Mouse (Mus musculus) 3134 (cell line): ENCODE measurements at regions not wholly inside any gene's neighbourhood (a gene's known extent, or its start where the extent isn't known, plus 50 kb on each side); places are given as distances from the start of the nearest gene placed in this dataset.
A peak's percentile ranks its signal among the peaks of the same experiment; 100 is the strongest.

Source experiments
- DNase-seq: peaks from one replicate; pipeline ENCODE4 v3.0.0-alpha.2; 2011; ENCODE audit warnings: low spot score; ENCODE audit not compliant: insufficient read length; ENCODE audit errors: extremely low read depth

DNA sequence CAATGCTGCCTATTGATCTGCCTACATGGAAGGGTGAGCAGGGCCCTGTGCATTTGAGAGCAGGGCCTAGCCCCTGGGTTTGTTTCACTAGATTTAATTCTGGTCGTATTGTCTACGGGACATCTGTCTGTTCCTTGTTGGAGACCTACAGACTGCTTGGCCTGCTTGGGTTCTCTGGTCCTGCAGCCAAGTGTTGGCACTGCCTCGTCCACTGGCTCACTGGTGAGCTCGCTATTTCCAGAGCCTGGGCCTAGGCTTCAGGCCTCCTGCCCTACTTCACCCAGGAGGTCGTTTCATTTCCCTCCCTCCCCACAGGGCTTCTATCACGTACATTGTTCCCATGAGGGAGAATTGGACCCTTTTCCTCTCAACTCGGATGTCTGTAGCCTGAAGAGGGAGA is 62.2 kb upstream of the Blcap start:
- no peak for DNase-seq

DNA sequence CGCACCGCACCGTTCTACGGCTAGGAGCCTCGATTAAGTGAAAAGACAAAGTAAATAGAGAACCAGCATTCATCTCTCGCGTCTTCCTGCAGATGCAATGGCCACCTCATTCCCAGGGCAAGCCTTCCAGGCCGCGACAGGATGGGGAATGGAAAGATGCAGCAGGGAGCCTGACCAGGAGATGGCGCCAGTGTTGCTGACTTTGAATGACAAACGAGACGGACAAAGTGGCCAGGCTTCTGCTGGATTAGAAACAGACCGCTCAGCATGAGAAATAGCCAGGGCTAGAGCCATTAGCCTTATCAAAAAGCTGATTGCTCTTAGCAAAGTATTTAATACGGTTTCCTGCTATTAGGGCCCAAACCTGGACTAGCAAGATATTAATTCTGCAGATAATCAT is 64.6 kb upstream of the Blcap start:
- peak; percentile 51 for DNase-seq

DNA sequence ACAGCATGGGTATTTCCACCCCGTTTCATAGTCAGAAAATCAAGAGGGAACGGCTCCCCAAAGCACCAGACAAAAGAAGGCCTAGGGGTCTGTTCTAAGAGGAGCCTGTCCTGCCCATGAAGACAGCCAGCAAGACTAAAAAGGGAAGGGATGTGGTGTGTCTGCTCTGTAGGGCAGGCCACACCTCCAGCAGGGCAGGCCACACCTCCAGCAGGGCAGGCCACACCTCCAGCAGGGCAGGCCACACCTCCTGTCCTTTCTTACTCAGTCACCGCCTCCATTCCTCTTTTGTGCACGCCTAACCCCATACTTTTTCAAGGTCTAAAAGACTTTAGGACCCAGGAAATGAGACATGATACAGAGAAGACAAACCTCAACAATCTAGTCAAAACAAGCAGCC is 69.8 kb upstream of the Blcap start:
- peak; percentile 33 for DNase-seq

- DNase-seq: peak; percentile 32
Observed at GRCm38 (mm10) chr2:157663584-157664375, 73.4 kb upstream of the Ctnnbl1 start.

- DNase-seq: no peak
Observed at GRCm38 (mm10) chr2:157664481-157664880, 72.7 kb upstream of the Ctnnbl1 start.

DNA sequence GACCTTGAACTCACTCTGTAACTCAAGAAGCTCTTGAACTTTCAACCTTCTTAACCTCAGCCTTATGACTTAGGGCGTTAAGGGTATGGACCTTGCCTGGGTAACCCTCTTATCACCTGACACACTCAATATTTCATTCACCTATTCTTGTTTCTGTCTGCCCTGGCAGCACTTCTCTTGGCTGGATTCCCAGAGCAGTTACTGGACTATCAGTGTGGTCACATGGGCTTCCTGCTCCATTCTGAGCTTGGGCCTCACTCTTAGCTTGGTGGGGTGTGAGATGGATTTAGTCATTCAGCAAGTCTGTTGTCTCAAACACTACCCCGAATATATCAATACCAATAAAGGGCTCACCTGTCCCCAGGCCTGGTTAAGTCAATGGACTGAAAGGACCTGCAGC is 67.0 kb upstream of the Ctnnbl1 start:
- no peak for DNase-seq

DNA sequence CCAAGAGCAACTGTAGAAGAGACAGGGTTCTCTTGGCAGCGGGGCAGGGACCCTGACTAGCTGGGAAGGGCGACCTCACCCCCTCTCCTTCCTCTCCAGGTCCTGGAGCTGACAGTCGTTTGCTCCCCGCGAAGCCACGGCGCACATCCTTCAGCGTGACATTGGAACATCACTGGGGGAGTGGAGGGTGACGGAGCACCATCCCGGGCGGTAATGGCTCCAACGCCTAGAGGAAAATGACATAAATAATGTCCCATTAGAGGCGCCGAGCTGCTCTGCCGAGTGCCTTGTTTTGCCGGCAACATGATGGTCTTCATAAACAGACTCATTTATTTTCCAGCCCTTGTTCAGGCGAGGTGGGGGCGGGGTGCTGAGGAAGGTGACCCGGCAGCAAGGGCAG is 62.3 kb upstream of the Ctnnbl1 start:
- DNase-seq: no peak

GRCm38 (mm10) chr2:157676396-157677176 is 60.6 kb upstream of the Ctnnbl1 start:
- no peak for DNase-seq

DNA sequence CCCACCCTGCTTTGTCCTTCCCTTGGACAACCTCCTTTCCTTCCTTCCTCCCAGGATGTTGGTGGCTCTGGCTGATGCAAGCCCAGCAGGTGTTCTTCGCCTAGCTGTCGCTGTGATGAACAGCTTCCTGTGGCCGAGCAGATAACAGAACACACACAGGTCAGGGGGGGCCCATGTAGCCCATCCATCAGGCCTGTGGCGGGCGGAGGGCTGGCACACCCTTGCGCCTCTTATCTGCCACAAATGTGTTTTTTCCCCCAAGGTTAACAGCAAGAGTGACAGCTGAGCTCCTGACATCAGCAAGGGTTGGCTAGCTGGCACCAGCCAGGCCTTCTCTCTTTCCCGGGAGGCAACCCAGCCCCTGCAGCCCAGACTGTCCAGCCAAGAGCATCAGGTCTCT is 59.9 kb upstream of the Ctnnbl1 start:
- no peak for DNase-seq

DNA sequence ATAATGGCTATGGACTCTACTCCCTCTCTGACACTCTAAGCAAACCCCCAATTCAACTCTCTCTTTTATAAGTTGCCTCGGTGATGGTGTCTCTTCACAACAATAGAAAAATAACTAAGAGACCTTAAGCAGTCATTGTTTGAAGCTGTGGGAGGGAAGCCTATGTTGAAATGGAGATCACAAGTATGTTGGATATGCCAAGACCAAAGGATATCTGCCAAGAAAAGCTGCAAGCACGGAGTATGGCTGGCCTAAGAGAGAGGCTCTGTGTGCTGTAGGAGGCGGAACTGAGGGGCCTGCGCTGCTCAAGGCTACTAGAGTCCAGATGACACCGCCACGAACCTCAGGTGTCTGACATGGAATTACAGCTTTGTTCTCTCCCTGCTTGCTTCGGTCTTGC is 55.3 kb upstream of the Ctnnbl1 start:
- DNase-seq: no peak
